ENCODE assay signal across 15 mouse cellular contexts in the genomic region with DNA sequence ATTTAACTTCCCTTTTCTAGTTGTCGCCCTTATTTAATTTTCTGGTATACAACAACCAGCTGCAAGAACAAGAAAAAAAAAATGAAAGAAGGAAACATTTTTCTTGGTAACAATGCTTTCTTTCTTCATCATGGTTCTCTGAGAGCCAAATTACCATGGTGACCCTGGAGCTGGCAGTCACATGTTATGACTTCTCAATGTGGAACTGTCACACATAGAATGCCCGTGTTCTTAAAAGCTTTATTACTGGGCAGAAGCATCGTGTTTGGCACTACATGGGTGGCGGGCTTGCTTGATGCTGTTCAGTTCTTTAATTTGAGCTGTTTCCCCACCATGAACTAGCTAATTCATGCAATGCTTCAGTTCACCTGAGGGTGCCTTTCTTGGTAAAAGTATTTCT.
DNase-seq lines count a peak whose midpoint lies in the region; ATAC-seq and TF ChIP-seq lines count a peak whose summit lies in the region.
"Had no signal": no experiment of that assay in that cellular context is flagged by ENCODE, and none has a peak within 500 bp of the region (broad histone marks: within the 10 kb centered on the region; RNA-seq: fewer than 3 reads in every experiment).

No protein-coding gene starts in this region.

- H3K4me2 ChIP-seq in hindbrain, postnatal 0 days (ENCODE audit: low read depth, low read length), result no peak overlapping the region
- no peak overlapping the region for H3K4me2 ChIP-seq in hindbrain, embryonic 12.5 days (replicated peaks)
- H3K4me2 ChIP-seq: embryonic facial prominence, embryonic 15.5 days; neural tube, embryonic 12.5 days had no signal

- H3K36me3 ChIP-seq in hindbrain, postnatal 0 days (ENCODE audit: insufficient read depth, low read length), result no peaks in the 10 kb centered on the region
- no peaks in the 10 kb centered on the region for H3K36me3 ChIP-seq in hindbrain, embryonic 12.5 days
- H3K36me3 ChIP-seq: embryonic facial prominence, embryonic 15.5 days; neural tube, embryonic 12.5 days had no signal

- 33% methylated on average over 4 of the region's 4 CpGs for WGBS in hindbrain, postnatal 0 days
- WGBS in hindbrain, embryonic 12.5 days, result 53% methylated on average over 4 of the region's 4 CpGs

- H3K4me3 ChIP-seq in hindbrain, postnatal 0 days (ENCODE audit: low read length), result no peak overlapping the region
- H3K4me3 ChIP-seq in hindbrain, embryonic 12.5 days, result no peak overlapping the region
- H3K4me3 ChIP-seq: embryonic facial prominence, embryonic 15.5 days; neural tube, embryonic 12.5 days had no signal

- no peak overlapping the region for H3K27ac ChIP-seq in hindbrain, postnatal 0 days
- H3K27ac ChIP-seq in hindbrain, embryonic 12.5 days, result no peak overlapping the region
- H3K27ac ChIP-seq: embryonic facial prominence, embryonic 15.5 days; neural tube, embryonic 12.5 days had no signal

- ATAC-seq in hindbrain, postnatal 0 days, result peak; percentile 97
- ATAC-seq in hindbrain, embryonic 12.5 days (ENCODE audit: low FRiP score), result no peak
- ATAC-seq: activated CD4-positive, CD25-positive, alpha-beta regulatory T cell, adult 4 months had no signal

- no peaks in the 10 kb centered on the region for H3K4me1 ChIP-seq in hindbrain, postnatal 0 days (ENCODE audit: insufficient read depth, low read length)
- H3K4me1 ChIP-seq in hindbrain, embryonic 12.5 days, result no peaks in the 10 kb centered on the region
- H3K4me1 ChIP-seq: embryonic facial prominence, embryonic 15.5 days; neural tube, embryonic 12.5 days had no signal

- no peaks in the 10 kb centered on the region for H3K27me3 ChIP-seq in hindbrain, postnatal 0 days (ENCODE audit: insufficient read depth, low read length)
- H3K27me3 ChIP-seq in hindbrain, embryonic 12.5 days, result no peaks in the 10 kb centered on the region
- H3K27me3 ChIP-seq: embryonic facial prominence, embryonic 15.5 days; neural tube, embryonic 12.5 days had no signal

- peak; percentile 3 for DNase-seq in cerebellum, adult 11-12 months
- no peak for DNase-seq in cerebellum, postnatal 36 days
- peak; percentile 77 for DNase-seq in hindbrain, postnatal 0 days (ENCODE audit: low spot score)
- peak; percentile 32 to 56 for DNase-seq in cerebellum, postnatal 10 days
- DNase-seq in layer of hippocampus, postnatal 10 days (ENCODE audit: low spot score in 2 of 2), result peak; percentile 13 to 27
- DNase-seq in ovary, postnatal 36 days (ENCODE audit: low spot score), result no peak
- no peak for DNase-seq in testis, postnatal 10 days (ENCODE audit: low spot score)
- DNase-seq: gastrocnemius, postnatal 36 days; kidney, adult 18-20 months; lung, adult 18-20 months; thymus, adult 2 months had no signal

- no peak overlapping the region for H3K9ac ChIP-seq in hindbrain, postnatal 0 days (replicated peaks; ENCODE audit: low read length)
- no peak overlapping the region for H3K9ac ChIP-seq in hindbrain, embryonic 12.5 days
- H3K9ac ChIP-seq: embryonic facial prominence, embryonic 15.5 days; neural tube, embryonic 12.5 days had no signal

- TF ChIP-seq CTCF in hindbrain, postnatal 0 days (IDR thresholded peaks at IDR 0.05; ENCODE audit: low read depth), result no peak

- H3K9me3 ChIP-seq in hindbrain, postnatal 0 days (ENCODE audit: low read length), result no peaks in the 10 kb centered on the region
- no peaks in the 10 kb centered on the region for H3K9me3 ChIP-seq in hindbrain, embryonic 12.5 days (replicated peaks)
- H3K9me3 ChIP-seq: embryonic facial prominence, embryonic 15.5 days; neural tube, embryonic 12.5 days had no signal

Comparison
In these comparisons a context has a peak if more than half of its experiments do, and no peak if none do; other contexts are left out.
1. DNase-seq: peak in cerebellum, adult 11-12 months (single experiment), hindbrain, postnatal 0 days (single experiment), cerebellum, postnatal 10 days (2 of 2) and layer of hippocampus, postnatal 10 days (2 of 2); none in cerebellum, postnatal 36 days (0 of 2), ovary, postnatal 36 days (single experiment) and testis, postnatal 10 days (single experiment).